ENCODE assay signal across 15 mouse cellular contexts in genomic region chr4:34566226-34566625, GRCm38 (mm10).
"Had no signal": no experiment of that assay in that cellular context is flagged by ENCODE, and none has a peak within 500 bp of the region (broad histone marks: within the 10 kb centered on the region; RNA-seq: fewer than 3 reads in every experiment).

No protein-coding gene starts in this region.

- H3K4me1 ChIP-seq: limb, embryonic 12.5 days; limb, embryonic 15.5 days; liver, embryonic 13.5 days; stomach, embryonic 15.5 days had no signal

- H3K27ac ChIP-seq: kidney, postnatal 0 days; left cerebral cortex, adult 2 months; limb, embryonic 12.5 days; limb, embryonic 15.5 days; liver, embryonic 13.5 days; stomach, embryonic 15.5 days had no signal

- H3K27me3 ChIP-seq: limb, embryonic 12.5 days; limb, embryonic 15.5 days; liver, embryonic 13.5 days; stomach, embryonic 15.5 days had no signal

- H3K9me3 ChIP-seq: limb, embryonic 12.5 days; limb, embryonic 15.5 days; liver, embryonic 13.5 days; stomach, embryonic 15.5 days had no signal

- H3K4me3 ChIP-seq: left cerebral cortex, adult 2 months; limb, embryonic 12.5 days; limb, embryonic 15.5 days; liver, embryonic 13.5 days; stomach, embryonic 15.5 days had no signal

- DNase-seq: kidney, postnatal 25 days; layer of hippocampus, postnatal 36 days; left cerebral cortex, postnatal 4 days; liver, embryonic 13.5 days; lung, adult 2 months; lung, postnatal 14 days; lung, postnatal 4 days; midbrain, embryonic 14.5 days; right cerebral cortex, postnatal 4 days; thymus, postnatal 25 days had no signal
